Mouse (Mus musculus) ES-Bruce4 (cell line): ENCODE measurements around the gene Eepd1. TPM values are rescaled to one million over a fixed set of nuclear protein-coding genes. Genes with fewer than 3 reads are reported as not detected.

Source experiments
- H3K27ac ChIP-seq: 2 replicates; pipeline ENCODE4 v1.5.1; 2012; ENCODE audit warnings: low read length, inconsistent platforms; ENCODE audit not compliant: insufficient read depth
- H3K27me3 ChIP-seq: 2 replicates; pipeline ENCODE4 v1.6.1; 2012; ENCODE audit warnings: mild to moderate bottlenecking, low read length, inconsistent platforms; ENCODE audit not compliant: control insufficient read depth, poor library complexity, insufficient read depth, severe bottlenecking
- H3K36me3 ChIP-seq: 2 replicates; pipeline ENCODE4 v1.6.1; 2012; ENCODE audit warnings: inconsistent platforms, mild to moderate bottlenecking, low read length, moderate library complexity; ENCODE audit not compliant: control insufficient read depth, poor library complexity, insufficient read depth, severe bottlenecking
- H3K4me1 ChIP-seq: one replicate; pipeline ENCODE4 v1.8.1; 2011; ENCODE audit warnings: low read length; ENCODE audit not compliant: control insufficient read depth, insufficient read depth
- H3K4me3 ChIP-seq: 2 replicates; pipeline ENCODE4 v1.5.1; 2011; ENCODE audit warnings: low read depth, mild to moderate bottlenecking, low read length
- H3K9ac ChIP-seq: 2 replicates; pipeline ENCODE4 v1.6.1; 2012; ENCODE audit warnings: low read depth, mild to moderate bottlenecking, inconsistent platforms; ENCODE audit not compliant: poor library complexity, severe bottlenecking
- H3K9me3 ChIP-seq: replicated peaks from 2 replicates; pipeline ENCODE4 v1.6.1; 2012; ENCODE audit warnings: mild to moderate bottlenecking, low read length, inconsistent platforms; ENCODE audit not compliant: control insufficient read depth, poor library complexity, insufficient read depth, severe bottlenecking
- CTCF ChIP-seq: IDR thresholded peaks from one replicate; pipeline ENCODE4 v1.8.1; 2011; ENCODE audit warnings: low read depth, low read length
- EP300 ChIP-seq: IDR thresholded peaks from 2 replicates; pipeline ENCODE4 v1.6.1; 2011; ENCODE audit warnings: low read depth, low read length; ENCODE audit not compliant: insufficient read depth
- POLR2A ChIP-seq: IDR thresholded peaks from one replicate; pipeline ENCODE4 v1.8.1; 2011; ENCODE audit warnings: low read length; ENCODE audit not compliant: insufficient read depth
- polyA plus RNA-seq: library from polyadenylated mRNA; stranded (reverse); fragments of >200 nt; gene quantifications from 2 replicates; pipeline ENCODE4 v1.2.4, GENCODE M21; 2011; ENCODE audit warnings: low read depth; ENCODE audit not compliant: missing spikeins, insufficient read depth, insufficient read length

Eepd1 gene
- polyA plus RNA-seq, 1 experiment = 1.6 TPM

GRCm38 (mm10) chr9:25583621-25584020, 102.3 kb downstream of the Eepd1 start:
- no peaks in the 10 kb centered on the region for H3K36me3 ChIP-seq
- no peaks in the 10 kb centered on the region for H3K9me3 ChIP-seq
- TF ChIP-seq EP300 (no peak), POLR2A (no peak), CTCF (no peak)
- H3K9ac ChIP-seq = no peak overlapping the region
- no peaks in the 10 kb centered on the region for H3K4me1 ChIP-seq
- no peak overlapping the region for H3K27ac ChIP-seq
- H3K4me3 ChIP-seq = no peak overlapping the region
- H3K27me3 ChIP-seq = no peaks in the 10 kb centered on the region

GRCm38 (mm10) chr9:25585614-25586013, 104.3 kb downstream of the Eepd1 start:
- Histone ChIP-seq H3K9me3 (no peaks in the 10 kb centered on the region), H3K36me3 (no peaks in the 10 kb centered on the region), H3K9ac (no peak overlapping the region), H3K4me3 (no peak overlapping the region), H3K4me1 (no peaks in the 10 kb centered on the region), H3K27me3 (peaks cover 1% of the 10 kb centered on the region; the same call in 1 of the 2 replicates), H3K27ac (no peak overlapping the region)
- TF ChIP-seq CTCF (no peak), EP300 (no peak), POLR2A (no peak)

- peaks cover 1% of the 10 kb centered on the region; the same call in 1 of the 2 replicates for H3K27me3 ChIP-seq
- H3K4me3 ChIP-seq = no peak overlapping the region
- H3K36me3 ChIP-seq = no peaks in the 10 kb centered on the region
- H3K9me3 ChIP-seq = no peaks in the 10 kb centered on the region
- H3K9ac ChIP-seq = no peak overlapping the region
- no peaks in the 10 kb centered on the region for H3K4me1 ChIP-seq
- TF ChIP-seq EP300 (no peak), POLR2A (no peak), CTCF (no peak)
- no peak overlapping the region for H3K27ac ChIP-seq
These were observed 107.2 kb downstream of the Eepd1 start for GRCm38 (mm10) chr9:25588581-25588980.

GRCm38 (mm10) chr9:25590740-25591139, 109.4 kb downstream of the Eepd1 start:
- H3K27ac ChIP-seq = no peak overlapping the region
- no peak overlapping the region for H3K9ac ChIP-seq
- no peak overlapping the region for H3K4me3 ChIP-seq
- H3K4me1 ChIP-seq = no peaks in the 10 kb centered on the region
- no peaks in the 10 kb centered on the region for H3K36me3 ChIP-seq
- TF ChIP-seq CTCF (no peak), POLR2A (no peak), EP300 (no peak)
- no peaks in the 10 kb centered on the region for H3K9me3 ChIP-seq
- peaks cover 1% of the 10 kb centered on the region; the same call in 1 of the 2 replicates for H3K27me3 ChIP-seq

- Histone ChIP-seq H3K27ac (no peak overlapping the region), H3K4me3 (no peak overlapping the region), H3K9me3 (no peaks in the 10 kb centered on the region)
These were observed 110.3 kb downstream of the Eepd1 start for GRCm38 (mm10) chr9:25591390-25592354.

More at GRCm38 (mm10) chr9:25591390-25592354, 110.3 kb downstream of the Eepd1 start:
- Histone ChIP-seq H3K9ac (no peak overlapping the region), H3K27me3 (peaks cover 1% of the 10 kb centered on the region; the same call in 1 of the 2 replicates), H3K36me3 (no peaks in the 10 kb centered on the region), H3K4me1 (no peaks in the 10 kb centered on the region)
- TF ChIP-seq EP300 (no peak), CTCF (peak; percentile 59), POLR2A (no peak)
